Mouse (Mus musculus) liver, embryonic 15.5 days (tissue): Measurements from ENCODE around the gene Teddm1a. TPM values are rescaled to one million over a fixed set of nuclear protein-coding genes. Genes with fewer than 3 reads are reported as not detected.

Experiments
- ATAC-seq: fragments of 200-750 bp; cut with Nextera tagmentation; 2 replicates; pipeline ENCODE4 v1.8.0; 2017; ENCODE audit warnings: moderate number of reproducible peaks, mild to moderate bottlenecking, moderate library complexity; ENCODE audit not compliant: insufficient read depth
- H3K27ac ChIP-seq: fragments of 300-500 bp; sonication (generic); replicated peaks from 2 replicates; pipeline ENCODE4 v1.5.1; 2015; ENCODE audit warnings: mild to moderate bottlenecking, inconsistent platforms
- H3K27me3 ChIP-seq: fragments of 300-500 bp; sonication (generic); 2 replicates; pipeline ENCODE4 v1.6.1; 2015; ENCODE audit warnings: mild to moderate bottlenecking, inconsistent platforms
- H3K36me3 ChIP-seq: fragments of 300-500 bp; sonication (generic); replicated peaks from 2 replicates; pipeline ENCODE4 v1.6.1; 2015; ENCODE audit warnings: moderate library complexity, mild to moderate bottlenecking, inconsistent platforms
- H3K4me1 ChIP-seq: fragments of 300-500 bp; sonication (generic); replicated peaks from 2 replicates; pipeline ENCODE4 v1.6.1; 2015; ENCODE audit warnings: inconsistent platforms
- H3K4me2 ChIP-seq: fragments of 300-500 bp; sonication (generic); 2 replicates; pipeline ENCODE4 v1.6.1; 2015; ENCODE audit warnings: moderate library complexity, mild to moderate bottlenecking, inconsistent platforms
- H3K4me3 ChIP-seq: fragments of 300-500 bp; sonication (generic); replicated peaks from 2 replicates; pipeline ENCODE4 v1.5.1; 2015; ENCODE audit warnings: mild to moderate bottlenecking, inconsistent platforms
- H3K9ac ChIP-seq: fragments of 300-500 bp; sonication (generic); 2 replicates; pipeline ENCODE4 v1.6.1; 2015; ENCODE audit warnings: moderate library complexity, mild to moderate bottlenecking, inconsistent platforms
- H3K9me3 ChIP-seq: fragments of 300-500 bp; sonication (generic); replicated peaks from 2 replicates; pipeline ENCODE4 v1.6.1; 2016; ENCODE audit warnings: inconsistent platforms
- WGBS: fragments of 180-500 bp; shearing (Covaris S2); methylation state at CpG from one replicate; pipeline ENCODE4 v1.1.7; 2015; ENCODE audit warnings: mixed read lengths; ENCODE audit not compliant: insufficient replicate concordance; 5-methylcytosine and 5-hydroxymethylcytosine counted together
- polyA plus RNA-seq: library from polyadenylated mRNA; unstranded; fragments of >200 nt; fragmentation: Nextera tagmentation; extraction: Ambion mirVana; gene quantifications from 2 replicates; pipeline ENCODE4 v1.2.1, GENCODE M21; 2015

Gene Teddm1a
- polyA plus RNA-seq, 1 experiment from 2014 or later, result not detected

DNA sequence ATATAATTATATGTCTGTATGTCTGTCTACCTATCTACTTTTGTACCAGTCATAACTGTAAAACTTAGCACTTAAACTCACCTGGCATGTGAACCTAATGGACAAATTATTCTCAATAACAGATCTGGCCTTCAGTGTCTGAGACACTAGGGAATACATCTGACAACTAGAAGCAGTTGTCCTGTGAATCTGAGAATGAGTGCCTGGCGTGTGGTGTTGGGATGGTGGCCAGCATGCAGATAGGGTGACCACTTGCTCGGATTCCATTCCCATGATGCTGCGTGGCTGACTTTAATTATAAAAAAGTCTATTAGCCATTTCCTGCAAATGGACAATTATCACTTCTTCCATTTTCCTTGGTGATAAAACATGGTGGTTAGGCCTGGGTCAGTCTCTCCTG is 14.3 kb downstream of the Teddm1a start:
- Histone ChIP-seq H3K4me3 (no peak overlapping the region), H3K9me3 (no peaks in the 10 kb centered on the region), H3K36me3 (peaks cover 84% of the 10 kb centered on the region), H3K4me2 (no peak overlapping the region), H3K9ac (no peak overlapping the region), H3K27me3 (no peaks in the 10 kb centered on the region), H3K27ac (no peak overlapping the region), H3K4me1 (peaks cover 50% of the 10 kb centered on the region)
- no peak for ATAC-seq
- WGBS, result 90% methylated on average over 3 of the region's 3 CpGs

GRCm38 (mm10) chr1:153908208-153908607 is 16.7 kb downstream of the Teddm1a start:
- H3K4me2 ChIP-seq, result no peak overlapping the region
- peaks cover 32% of the 10 kb centered on the region for H3K4me1 ChIP-seq
- peaks cover 77% of the 10 kb centered on the region for H3K36me3 ChIP-seq
- H3K4me3 ChIP-seq, result no peak overlapping the region
- ATAC-seq, result no peak
- no peaks in the 10 kb centered on the region for H3K27me3 ChIP-seq
- H3K9me3 ChIP-seq, result no peaks in the 10 kb centered on the region
- no peak overlapping the region for H3K27ac ChIP-seq
- H3K9ac ChIP-seq, result no peak overlapping the region
- WGBS, result 77% methylated on average over 6 of the region's 6 CpGs

DNA sequence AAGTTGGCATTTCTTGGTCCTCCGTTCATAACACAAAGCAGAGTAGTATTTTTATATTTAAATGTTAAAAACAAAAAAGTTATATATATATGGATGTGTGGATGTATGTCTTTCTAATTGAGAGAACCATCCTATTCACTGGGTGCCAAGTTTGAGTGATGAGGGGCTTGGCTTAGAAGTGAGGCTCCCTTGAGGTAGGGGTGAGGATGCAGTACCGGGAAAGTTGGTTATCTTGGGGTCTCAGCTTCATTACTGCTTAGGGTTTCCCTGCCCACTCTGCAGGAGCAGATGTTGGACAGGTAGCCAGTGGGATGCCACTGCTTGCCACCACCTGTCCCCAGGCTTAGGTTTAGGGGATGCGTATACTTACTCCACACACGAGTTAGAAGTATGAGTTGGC is 17.2 kb downstream of the Teddm1a start:
- ATAC-seq, result no peak
- Histone ChIP-seq H3K4me1 (peaks cover 32% of the 10 kb centered on the region), H3K4me3 (no peak overlapping the region), H3K9ac (no peak overlapping the region), H3K27me3 (no peaks in the 10 kb centered on the region), H3K36me3 (peaks cover 72% of the 10 kb centered on the region), H3K4me2 (no peak overlapping the region), H3K9me3 (no peaks in the 10 kb centered on the region), H3K27ac (no peak overlapping the region)
- WGBS, result 82% methylated on average over 4 of the region's 4 CpGs

- Histone ChIP-seq H3K4me2 (no peak overlapping the region; the same call in 1 of the 2 replicates), H3K27ac (peak overlapping the region; percentile 42), H3K27me3 (no peaks in the 10 kb centered on the region), H3K9ac (no peak overlapping the region), H3K9me3 (no peaks in the 10 kb centered on the region), H3K36me3 (peaks cover 65% of the 10 kb centered on the region), H3K4me3 (no peak overlapping the region), H3K4me1 (peaks cover 32% of the 10 kb centered on the region)
- WGBS, result 47% methylated on average over 10 of the region's 10 CpGs
- ATAC-seq, result peak; percentile 6; the same call in 1 of the 2 replicates
Observed at GRCm38 (mm10) chr1:153909213-153909962, 17.8 kb downstream of the Teddm1a start.

GRCm38 (mm10) chr1:153909963-153910291 is 18.4 kb downstream of the Teddm1a start:
- no peak overlapping the region for H3K4me3 ChIP-seq
- H3K27ac ChIP-seq, result peak overlapping the region; percentile 42
- H3K27me3 ChIP-seq, result no peaks in the 10 kb centered on the region
- 62% methylated on average over 9 of the region's 9 CpGs for WGBS
- peak; percentile 79 for ATAC-seq
- H3K4me2 ChIP-seq, result no peak overlapping the region; the same call in 1 of the 2 replicates
- H3K4me1 ChIP-seq, result peaks cover 32% of the 10 kb centered on the region
- peaks cover 60% of the 10 kb centered on the region for H3K36me3 ChIP-seq
- H3K9ac ChIP-seq, result no peak overlapping the region
- no peaks in the 10 kb centered on the region for H3K9me3 ChIP-seq

GRCm38 (mm10) chr1:153910423-153910822 is 18.9 kb downstream of the Teddm1a start:
- Histone ChIP-seq H3K36me3 (peaks cover 55% of the 10 kb centered on the region), H3K4me1 (peaks cover 32% of the 10 kb centered on the region), H3K9ac (no peak overlapping the region), H3K27me3 (no peaks in the 10 kb centered on the region), H3K9me3 (no peaks in the 10 kb centered on the region), H3K27ac (peak overlapping the region; percentile 42), H3K4me2 (no peak overlapping the region), H3K4me3 (no peak overlapping the region)
- no peak for ATAC-seq
- 64% methylated on average over 5 of the region's 5 CpGs for WGBS

DNA sequence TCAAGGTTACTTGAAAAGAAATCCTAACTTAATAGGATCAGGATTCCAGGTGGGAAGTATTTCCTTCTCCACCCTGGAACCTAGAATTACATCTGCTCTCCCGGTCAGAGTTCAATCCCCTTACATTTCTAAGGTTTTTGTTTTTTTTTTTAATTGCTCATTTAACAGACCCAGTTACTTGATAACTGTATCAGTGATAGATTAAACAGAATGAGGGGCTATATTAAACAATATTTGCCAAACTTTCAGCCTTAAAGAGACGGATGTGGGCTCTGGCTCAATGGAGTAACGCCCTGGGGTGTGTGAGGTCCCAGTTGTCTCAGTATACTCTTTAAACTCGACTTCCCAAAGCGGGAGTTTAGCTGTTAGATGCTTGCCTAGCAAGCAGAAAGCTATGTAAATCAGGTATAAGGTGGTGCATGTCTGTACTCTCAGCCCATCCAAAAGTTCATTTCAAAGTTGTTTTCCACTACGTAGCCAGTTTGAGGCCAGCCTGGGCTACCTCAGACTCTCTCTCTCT is 19.8 kb downstream of the Teddm1a start:
- 83% methylated on average over 6 of the region's 6 CpGs for WGBS
- Histone ChIP-seq H3K4me1 (peaks cover 32% of the 10 kb centered on the region), H3K36me3 (peaks cover 46% of the 10 kb centered on the region), H3K4me2 (no peak overlapping the region), H3K9ac (no peak overlapping the region), H3K4me3 (no peak overlapping the region), H3K9me3 (no peaks in the 10 kb centered on the region), H3K27ac (no peak overlapping the region), H3K27me3 (no peaks in the 10 kb centered on the region)
- no peak for ATAC-seq

DNA sequence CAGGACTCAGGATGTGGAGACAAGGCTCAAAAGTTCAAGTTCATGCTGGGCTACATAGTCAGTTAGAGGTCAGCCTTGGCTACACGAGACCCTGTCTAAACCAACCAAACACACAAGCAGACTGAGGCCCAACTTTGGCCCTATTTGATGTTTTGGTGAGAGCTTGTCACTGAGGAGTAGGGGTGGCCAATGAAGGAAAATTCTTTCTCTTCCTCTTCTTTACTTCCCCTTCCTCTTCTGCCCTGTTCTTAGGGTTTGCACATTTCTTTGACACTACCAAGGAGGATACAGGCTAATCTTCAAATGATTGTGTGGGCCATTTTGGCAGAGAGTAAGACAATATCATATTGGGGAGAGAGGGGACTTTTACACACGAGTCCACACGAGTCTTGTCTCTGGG is 22.3 kb downstream of the Teddm1a start:
- Histone ChIP-seq H3K9me3 (no peaks in the 10 kb centered on the region), H3K9ac (no peak overlapping the region), H3K27me3 (no peaks in the 10 kb centered on the region), H3K36me3 (peaks cover 21% of the 10 kb centered on the region), H3K4me3 (no peak overlapping the region), H3K27ac (no peak overlapping the region), H3K4me2 (no peak overlapping the region), H3K4me1 (peaks cover 24% of the 10 kb centered on the region)
- no peak for ATAC-seq
- WGBS, result 54% methylated on average over 3 of the region's 3 CpGs

DNA sequence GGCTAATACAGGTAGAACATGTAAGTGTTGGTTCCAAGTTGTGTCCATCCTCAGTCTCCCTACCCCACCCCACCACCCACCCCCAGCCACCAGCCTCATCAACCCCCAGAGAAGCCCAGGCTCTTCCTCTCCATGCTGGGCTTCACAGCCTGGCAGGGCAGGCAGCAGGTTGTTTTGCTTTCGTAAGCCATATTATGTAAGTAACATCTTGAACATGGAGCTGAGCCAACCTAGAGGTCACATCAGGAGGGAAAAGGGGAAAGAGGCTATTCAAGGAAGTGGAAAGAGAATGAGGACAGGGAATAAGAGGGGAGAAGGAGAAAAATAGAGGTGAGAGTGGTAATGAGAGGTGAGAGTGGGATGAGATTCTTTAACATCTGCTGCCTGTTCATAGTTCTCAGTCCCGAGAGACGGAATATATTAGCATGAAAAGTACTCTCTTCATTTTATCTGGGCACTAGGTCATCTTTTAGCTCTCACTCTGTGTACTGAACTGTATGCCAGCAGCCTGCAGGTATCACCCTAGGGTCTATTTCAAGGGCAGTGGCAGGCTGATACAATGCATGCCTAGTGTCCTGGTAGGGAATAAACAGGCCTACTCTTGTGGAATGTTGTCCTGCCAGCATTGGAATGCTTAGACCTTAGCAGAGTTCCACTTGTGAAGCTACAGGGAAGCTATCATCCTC is 27.1 kb downstream of the Teddm1a start:
- H3K27ac ChIP-seq, result no peak overlapping the region
- no peaks in the 10 kb centered on the region for H3K27me3 ChIP-seq
- H3K9me3 ChIP-seq, result no peaks in the 10 kb centered on the region
- no peaks in the 10 kb centered on the region for H3K4me1 ChIP-seq
- WGBS, result 74% methylated on average over 3 of the region's 3 CpGs
- no peak overlapping the region for H3K4me3 ChIP-seq
- H3K4me2 ChIP-seq, result no peak overlapping the region
- no peaks in the 10 kb centered on the region for H3K36me3 ChIP-seq
- no peak for ATAC-seq
- no peak overlapping the region for H3K9ac ChIP-seq

- H3K9ac ChIP-seq, result no peak overlapping the region
- H3K27ac ChIP-seq, result no peak overlapping the region
- no peak overlapping the region for H3K4me3 ChIP-seq
- no peak for ATAC-seq
- H3K4me1 ChIP-seq, result no peaks in the 10 kb centered on the region
- H3K27me3 ChIP-seq, result no peaks in the 10 kb centered on the region
- no peak overlapping the region for H3K4me2 ChIP-seq
- 63% methylated on average over 3 of the region's 3 CpGs for WGBS
- no peaks in the 10 kb centered on the region for H3K9me3 ChIP-seq
- H3K36me3 ChIP-seq, result no peaks in the 10 kb centered on the region
Observed at GRCm38 (mm10) chr1:153921642-153922041, 30.1 kb downstream of the Teddm1a start.

DNA sequence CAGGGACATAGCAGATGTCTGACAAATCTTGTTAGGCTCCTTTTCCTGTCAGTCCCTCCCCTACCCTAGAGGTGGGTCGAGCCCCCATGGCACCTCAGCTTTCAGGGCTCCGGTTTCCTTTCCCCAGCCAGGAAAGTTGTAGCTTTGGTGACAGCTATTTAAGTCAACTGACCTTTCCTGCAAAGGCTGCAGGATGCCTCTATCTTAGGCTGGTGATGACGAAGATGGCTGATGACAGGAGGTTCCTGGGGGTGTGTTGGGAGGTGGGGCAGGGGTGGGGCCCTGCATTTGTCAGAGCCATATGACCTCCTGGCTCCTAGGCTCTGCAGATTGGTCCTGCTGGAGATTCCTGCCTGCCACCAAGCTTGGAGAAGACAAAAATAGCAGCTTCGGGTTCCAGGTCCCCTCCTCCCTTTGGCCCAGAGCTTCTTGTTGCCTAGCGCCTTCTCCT is 31.1 kb downstream of the Teddm1a start:
- Histone ChIP-seq H3K4me3 (no peak overlapping the region), H3K27me3 (no peaks in the 10 kb centered on the region), H3K9me3 (no peaks in the 10 kb centered on the region), H3K4me1 (no peaks in the 10 kb centered on the region), H3K36me3 (no peaks in the 10 kb centered on the region), H3K9ac (no peak overlapping the region), H3K27ac (no peak overlapping the region), H3K4me2 (no peak overlapping the region)
- WGBS, result 43% methylated on average over 5 of the region's 5 CpGs
- ATAC-seq, result no peak
